Mouse (Mus musculus): ENCODE measurements around the gene Mef2c.

DNA sequence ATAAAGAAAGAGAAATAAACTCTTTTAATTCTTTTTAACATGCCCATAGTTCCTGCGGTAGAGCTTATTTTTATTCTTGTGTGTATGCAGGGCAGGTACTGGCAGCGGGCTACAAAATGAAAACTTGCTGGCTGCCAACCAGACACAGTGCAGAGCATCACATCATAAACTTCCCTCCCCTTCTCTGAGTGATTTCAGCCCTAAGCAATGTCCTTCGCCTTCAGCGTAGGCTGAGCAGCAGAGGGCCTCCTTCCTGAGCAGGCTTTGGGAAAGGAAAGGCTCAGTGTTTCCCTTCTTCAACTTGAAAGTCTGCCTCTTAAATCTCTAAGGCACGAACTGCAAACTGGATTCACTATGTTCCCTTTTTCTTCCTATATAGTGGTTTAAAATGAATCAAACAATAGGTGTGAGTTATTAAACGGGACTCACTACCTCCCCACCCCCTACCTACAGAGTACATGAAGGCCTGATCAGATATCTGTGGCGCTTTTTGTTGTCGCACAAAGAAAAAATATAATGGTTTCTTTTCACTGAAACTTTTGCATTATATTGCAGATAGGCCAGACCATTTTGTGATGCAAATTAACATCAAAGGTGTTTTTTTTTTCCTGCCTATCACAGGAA lies 28.2 kb downstream of the Mef2c start:
- TF ChIP-seq POLR2A (IDR thresholded peaks at IDR 0.05; ENCODE audit: borderline replicate concordance, extremely low read depth, insufficient read depth, insufficient read length, poor library complexity, severe bottlenecking): no peak
- TF ChIP-seq CTCF (IDR thresholded peaks at IDR 0.05; ENCODE audit: borderline replicate concordance, extremely low read depth, insufficient read depth, insufficient read length): peak; percentile 1; the same call in 1 of the 2 replicates
